Mouse (Mus musculus) kidney, embryonic 14.5 days (tissue): Measurements from ENCODE around the gene Bex3. TPM values are rescaled to one million over a fixed set of nuclear protein-coding genes. Genes with fewer than 3 reads are reported as not detected.
A peak's percentile ranks its signal among the peaks of the same experiment; 100 is the strongest.

Experiments used
- ATAC-seq: fragments of 200-750 bp; cut with Nextera tagmentation; 2 replicates; pipeline ENCODE4 v1.8.0; 2017; ENCODE audit warnings: moderate number of reproducible peaks, mild to moderate bottlenecking, moderate TSS enrichment, moderate library complexity; ENCODE audit not compliant: low FRiP score, low TSS enrichment
- H3K27ac ChIP-seq: fragments of 300-500 bp; sonication (generic); 2 replicates; pipeline ENCODE4 v1.5.1; 2014; ENCODE audit warnings: low read depth, mild to moderate bottlenecking, low read length, moderate library complexity, mixed read lengths
- H3K27me3 ChIP-seq: fragments of 300-500 bp; sonication (generic); 2 replicates; pipeline ENCODE4 v1.6.1; 2014; ENCODE audit warnings: mild to moderate bottlenecking, low read length; ENCODE audit not compliant: control insufficient read depth, insufficient read depth
- H3K36me3 ChIP-seq: fragments of 300-500 bp; sonication (generic); 2 replicates; pipeline ENCODE4 v1.6.1; 2014; ENCODE audit warnings: low read length, mixed read lengths; ENCODE audit not compliant: control insufficient read depth, insufficient read depth
- H3K4me1 ChIP-seq: fragments of 300-500 bp; sonication (generic); 2 replicates; pipeline ENCODE4 v1.6.1; 2014; ENCODE audit warnings: low read length, mixed read lengths; ENCODE audit not compliant: control insufficient read depth, insufficient read depth
- H3K4me2 ChIP-seq: fragments of 300-500 bp; sonication (generic); replicated peaks from 2 replicates; pipeline ENCODE4 v1.6.1; 2014; ENCODE audit warnings: low read depth, mild to moderate bottlenecking, low read length
- H3K4me3 ChIP-seq: fragments of 300-500 bp; sonication (generic); 2 replicates; pipeline ENCODE4 v1.5.1; 2014; ENCODE audit warnings: mild to moderate bottlenecking, low read length
- H3K9ac ChIP-seq: fragments of 300-500 bp; sonication (generic); 2 replicates; pipeline ENCODE4 v1.6.1; 2014; ENCODE audit warnings: low read depth, mild to moderate bottlenecking, low read length, moderate library complexity
- H3K9me3 ChIP-seq: fragments of 300-500 bp; sonication (generic); 2 replicates; pipeline ENCODE4 v1.6.1; 2016; ENCODE audit warnings: low read length; ENCODE audit not compliant: control insufficient read depth
- whole genome bisulfite sequencing: fragments of 180-500 bp; shearing (Covaris S2); extraction: QIAGEN DNeasy Blood & Tissue Kit; methylation state at CpG from one replicate; pipeline ENCODE4 v1.1.7; 2014; 5-methylcytosine and 5-hydroxymethylcytosine counted together
- polyA plus RNA-seq: library from polyadenylated mRNA; unstranded; fragments of >200 nt; fragmentation: Nextera tagmentation; extraction: Ambion mirVana; gene quantifications from 2 replicates; pipeline ENCODE4 v1.2.1, GENCODE M21; 2014

Bex3 gene
- polyA plus RNA-seq, 1 experiment from 2014 or later, result 502 TPM

GRCm38 (mm10) chrX:136290817-136291281 lies 20.8 kb downstream of the Bex3 start:
- H3K9me3 ChIP-seq, result no peaks in the 10 kb centered on the region
- H3K9ac ChIP-seq, result no peak overlapping the region
- H3K27ac ChIP-seq, result no peak overlapping the region
- ATAC-seq, result peak; percentile 90
- H3K27me3 ChIP-seq, result no peaks in the 10 kb centered on the region; the same call in 1 of the 2 replicates
- H3K4me3 ChIP-seq, result no peak overlapping the region
- no peaks in the 10 kb centered on the region for H3K36me3 ChIP-seq
- WGBS, result 28% methylated on average over 8 of the region's 8 CpGs
- H3K4me2 ChIP-seq, result 0 out of 2 replicates have a peak overlapping the region, but pooled peaks have one; percentile 15
- no peaks in the 10 kb centered on the region for H3K4me1 ChIP-seq

GRCm38 (mm10) chrX:136304295-136304694 lies 34.2 kb downstream of the Bex3 start:
- H3K27me3 ChIP-seq, result no peaks in the 10 kb centered on the region
- no peaks in the 10 kb centered on the region for H3K4me1 ChIP-seq
- no peak overlapping the region for H3K9ac ChIP-seq
- H3K4me3 ChIP-seq, result no peak overlapping the region
- H3K36me3 ChIP-seq, result no peaks in the 10 kb centered on the region
- ATAC-seq, result peak; percentile 62; the same call in 1 of the 2 replicates
- H3K27ac ChIP-seq, result no peak overlapping the region
- no peaks in the 10 kb centered on the region for H3K9me3 ChIP-seq
- H3K4me2 ChIP-seq, result no peak overlapping the region

GRCm38 (mm10) chrX:136306196-136306595 lies 36.1 kb downstream of the Bex3 start:
- no peaks in the 10 kb centered on the region for H3K4me1 ChIP-seq
- H3K9me3 ChIP-seq, result no peaks in the 10 kb centered on the region
- no peaks in the 10 kb centered on the region for H3K36me3 ChIP-seq
- ATAC-seq, result no peak
- H3K27me3 ChIP-seq, result no peaks in the 10 kb centered on the region
- no peak overlapping the region for H3K9ac ChIP-seq
- no peak overlapping the region for H3K27ac ChIP-seq
- WGBS, result 57% methylated on average over 1 of the region's 1 CpGs
- no peak overlapping the region for H3K4me2 ChIP-seq
- no peak overlapping the region for H3K4me3 ChIP-seq

GRCm38 (mm10) chrX:136313303-136313702 lies 43.2 kb downstream of the Bex3 start:
- no peak for ATAC-seq
- Histone ChIP-seq H3K27me3 (no peaks in the 10 kb centered on the region), H3K9me3 (no peaks in the 10 kb centered on the region), H3K36me3 (no peaks in the 10 kb centered on the region), H3K27ac (no peak overlapping the region), H3K9ac (no peak overlapping the region), H3K4me1 (no peaks in the 10 kb centered on the region), H3K4me3 (no peak overlapping the region), H3K4me2 (no peak overlapping the region)
- WGBS, result 52% methylated on average over 4 of the region's 4 CpGs

- H3K27me3 ChIP-seq, result no peaks in the 10 kb centered on the region
- no peak for ATAC-seq
- no peak overlapping the region for H3K4me3 ChIP-seq
- H3K4me2 ChIP-seq, result no peak overlapping the region
- no peaks in the 10 kb centered on the region for H3K36me3 ChIP-seq
- WGBS, result 33% methylated on average over 8 of the region's 8 CpGs
- no peaks in the 10 kb centered on the region for H3K4me1 ChIP-seq
- H3K9ac ChIP-seq, result no peak overlapping the region
- no peaks in the 10 kb centered on the region for H3K9me3 ChIP-seq
- H3K27ac ChIP-seq, result no peak overlapping the region
These were observed 43.9 kb downstream of the Bex3 start for GRCm38 (mm10) chrX:136313792-136314564.

- H3K36me3 ChIP-seq, result no peaks in the 10 kb centered on the region
- no peak for ATAC-seq
- H3K9me3 ChIP-seq, result no peaks in the 10 kb centered on the region
- H3K4me2 ChIP-seq, result no peak overlapping the region
- H3K27me3 ChIP-seq, result no peaks in the 10 kb centered on the region
- no peak overlapping the region for H3K4me3 ChIP-seq
- WGBS, result 63% methylated on average over 4 of the region's 4 CpGs
- no peak overlapping the region for H3K27ac ChIP-seq
- no peaks in the 10 kb centered on the region for H3K4me1 ChIP-seq
- H3K9ac ChIP-seq, result no peak overlapping the region
These were observed 49.9 kb downstream of the Bex3 start for GRCm38 (mm10) chrX:136319953-136320352.

Other genes starting within 250 kb of the Bex3 start
- gene Arxes1, start 236.9 kb upstream of the Bex3 start, polyA plus RNA-seq, result 41.3 and 44.6 TPM in 2 replicates
- 78.7 and 89.3 TPM in 2 replicates for gene Bex2, start 202.0 kb upstream of the Bex3 start, polyA plus RNA-seq
- gene Nxf3, start 185.0 kb upstream of the Bex3 start, polyA plus RNA-seq, result not detected in 2 replicates
- gene Bex4, start 131.3 kb upstream of the Bex3 start, polyA plus RNA-seq, result 61.5 and 63.7 TPM in 2 replicates
- 170 and 245 TPM in 2 replicates for gene Tceal8, start 97.9 kb upstream of the Bex3 start, polyA plus RNA-seq
- gene Tceal5, start 66.4 kb upstream of the Bex3 start, polyA plus RNA-seq, result 0.41 and 1.5 TPM in 2 replicates
- 0.23 and 0.34 TPM in 2 replicates for gene Tceal7, start 55.5 kb upstream of the Bex3 start, polyA plus RNA-seq
- 70.5 and 71.0 TPM in 2 replicates for gene Bex1, start 54.7 kb upstream of the Bex3 start, polyA plus RNA-seq
- 510 and 726 TPM in 2 replicates for gene Tceal9, start 25.2 kb upstream of the Bex3 start, polyA plus RNA-seq
- not detected in 2 replicates for gene Kir3dl1, start 247.7 kb downstream of the Bex3 start, polyA plus RNA-seq